Mouse (Mus musculus): ENCODE results near the gene Rhod.

DNA sequence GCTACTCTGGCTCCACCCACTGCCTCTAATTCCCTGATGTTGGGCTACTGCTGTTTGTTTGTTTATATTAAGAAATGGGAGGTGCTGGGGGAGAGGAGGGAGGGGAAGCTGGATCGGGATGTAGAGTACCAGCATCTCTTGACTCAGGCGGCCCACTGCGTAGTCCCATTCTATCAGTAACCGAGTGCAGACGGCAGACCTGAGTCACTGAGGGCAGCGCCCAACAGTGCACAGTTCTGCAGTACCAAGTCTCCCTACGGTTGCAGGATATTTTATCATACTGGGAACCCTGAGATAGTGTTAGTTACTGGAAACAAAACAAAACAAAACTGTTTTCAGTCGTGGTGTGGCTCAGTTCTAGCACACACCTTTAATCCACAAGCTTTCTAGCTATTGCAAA, 11.9 kb upstream of the Rhod start:
- TF ChIP-seq CTCF (IDR thresholded peaks at IDR 0.05; ENCODE audit: extremely low read depth, insufficient read length, insufficient replicate concordance, low read depth, low read length) = no peak
- TF ChIP-seq POLR2A (IDR thresholded peaks at IDR 0.05; ENCODE audit: low read depth, low read length) = no peak
